Mouse (Mus musculus): Measurements from ENCODE around the gene Olfr103.

Gene Olfr103

GRCm38 (mm10) chr17:37339598-37339997 lies at the start of gene Olfr103:
TSS of gene Olfr103 (minus strand) at chr17:37339698.
- no peak for DNase-seq (ENCODE audit: inconsistent ontology term)

GRCm38 (mm10) chr17:37378733-37379132 lies 39.2 kb upstream of the Olfr103 start, which contains the start of gene Olfr105-ps:
TSS of gene Olfr105-ps (plus strand) at chr17:37379033.
- DNase-seq (ENCODE audit: inconsistent ontology term): no peak

- no peak for DNase-seq (ENCODE audit: inconsistent ontology term)
Observed at GRCm38 (mm10) chr17:37359282-37359681, 19.8 kb upstream of the Olfr103 start, which contains the start of gene Olfr104-ps. TSS of gene Olfr104-ps (plus strand) at chr17:37359582.

GRCm38 (mm10) chr17:37316954-37317353 lies 22.5 kb downstream of the Olfr103 start, which contains the start of gene Olfr102:
TSS of gene Olfr102 (minus strand) at chr17:37317054.
- no peak for DNase-seq (ENCODE audit: inconsistent ontology term)

GRCm38 (mm10) chr17:37310146-37310699 lies 29.3 kb downstream of the Olfr103 start:
- no peak for DNase-seq (ENCODE audit: inconsistent ontology term)

GRCm38 (mm10) chr17:37308483-37308882 lies 31.0 kb downstream of the Olfr103 start:
- DNase-seq (ENCODE audit: inconsistent ontology term): no peak

- no peak for DNase-seq (ENCODE audit: inconsistent ontology term)
Observed at GRCm38 (mm10) chr17:37304213-37304612, 35.3 kb downstream of the Olfr103 start, which contains the start of gene Olfr101. TSS of gene Olfr101 (minus strand) at chr17:37304313.

All from Muller cell, postnatal 12 days (primary cell).